Mouse (Mus musculus) embryonic facial prominence, embryonic 14.5 days (tissue): ENCODE results near the gene Cux1. TPM values are rescaled to one million over a fixed set of nuclear protein-coding genes. Genes with fewer than 3 reads are reported as not detected.
"Not testable (repeated sequence)": the region's sequence is repeated elsewhere in the genome, so short reads cannot be mapped to it uniquely, and the experiment has no call there.

Experiments
- ATAC-seq: fragments of 200-750 bp; cut with Nextera tagmentation; 2 replicates; pipeline ENCODE4 v1.8.0; 2017; ENCODE audit warnings: low read depth, moderate number of reproducible peaks, moderate TSS enrichment
- DNase-seq: peaks from one replicate; pipeline ENCODE4 v3.0.0-alpha.2; 2015; ENCODE audit warnings: low spot score
- H3K27ac ChIP-seq: fragments of 300-500 bp; sonication (generic); replicated peaks from 2 replicates; pipeline ENCODE4 v1.5.1; 2014; ENCODE audit warnings: low read depth, mild to moderate bottlenecking, low read length, moderate library complexity
- H3K27me3 ChIP-seq: fragments of 300-500 bp; sonication (generic); replicated peaks from 2 replicates; pipeline ENCODE4 v1.6.1; 2014; ENCODE audit warnings: low read length; ENCODE audit not compliant: control insufficient read depth, insufficient read depth
- H3K36me3 ChIP-seq: fragments of 300-500 bp; sonication (generic); 2 replicates; pipeline ENCODE4 v1.6.1; 2014; ENCODE audit warnings: low read length, mixed read lengths; ENCODE audit not compliant: control insufficient read depth, insufficient read depth
- H3K4me1 ChIP-seq: fragments of 300-500 bp; sonication (generic); 2 replicates; pipeline ENCODE4 v1.6.1; 2014; ENCODE audit warnings: antibody characterized with exemption, low read length; ENCODE audit not compliant: control insufficient read depth, insufficient read depth
- H3K4me2 ChIP-seq: fragments of 300-500 bp; sonication (generic); 2 replicates; pipeline ENCODE4 v1.6.1; 2014; ENCODE audit warnings: low read depth, mild to moderate bottlenecking, low read length, moderate library complexity, mixed read lengths
- H3K4me3 ChIP-seq: fragments of 300-500 bp; sonication (generic); 2 replicates; pipeline ENCODE4 v1.5.1; 2014; ENCODE audit warnings: low read depth, mild to moderate bottlenecking, low read length
- H3K9ac ChIP-seq: fragments of 300-500 bp; sonication (generic); 2 replicates; pipeline ENCODE4 v1.6.1; 2014; ENCODE audit warnings: low read depth, mild to moderate bottlenecking, low read length, moderate library complexity, mixed read lengths
- H3K9me3 ChIP-seq: fragments of 300-500 bp; sonication (generic); 2 replicates; pipeline ENCODE4 v1.6.1; 2016; ENCODE audit warnings: low read length; ENCODE audit not compliant: control insufficient read depth
- WGBS: fragments of 180-500 bp; shearing (Covaris S2); extraction: QIAGEN DNeasy Blood & Tissue Kit; methylation state at CpG from one replicate; pipeline ENCODE4 v1.1.7; 2014; 5-methylcytosine and 5-hydroxymethylcytosine counted together
- polyA plus RNA-seq: library from polyadenylated mRNA; unstranded; fragments of >200 nt; fragmentation: Nextera tagmentation; extraction: Ambion mirVana; gene quantifications from 2 replicates; pipeline ENCODE4 v1.2.1, GENCODE M21; 2014

Cux1 gene
- polyA plus RNA-seq, 1 experiment from 2014 or later: 60.6 TPM

GRCm38 (mm10) chr5:136475161-136475560 lies 92.1 kb downstream of the Cux1 start:
- no peaks in the 10 kb centered on the region for H3K36me3 ChIP-seq
- H3K4me1 ChIP-seq: peaks cover 6% of the 10 kb centered on the region
- H3K27me3 ChIP-seq: no peaks in the 10 kb centered on the region
- no peak overlapping the region for H3K27ac ChIP-seq
- DNase-seq (peak; percentile 44), ATAC-seq (no peak; the same call in 1 of the 2 replicates)
- 66% methylated on average over 1 of the region's 1 CpGs for WGBS
- H3K9ac ChIP-seq: no peak overlapping the region
- no peak overlapping the region for H3K4me3 ChIP-seq
- no peaks in the 10 kb centered on the region for H3K9me3 ChIP-seq
- no peak overlapping the region for H3K4me2 ChIP-seq

DNA sequence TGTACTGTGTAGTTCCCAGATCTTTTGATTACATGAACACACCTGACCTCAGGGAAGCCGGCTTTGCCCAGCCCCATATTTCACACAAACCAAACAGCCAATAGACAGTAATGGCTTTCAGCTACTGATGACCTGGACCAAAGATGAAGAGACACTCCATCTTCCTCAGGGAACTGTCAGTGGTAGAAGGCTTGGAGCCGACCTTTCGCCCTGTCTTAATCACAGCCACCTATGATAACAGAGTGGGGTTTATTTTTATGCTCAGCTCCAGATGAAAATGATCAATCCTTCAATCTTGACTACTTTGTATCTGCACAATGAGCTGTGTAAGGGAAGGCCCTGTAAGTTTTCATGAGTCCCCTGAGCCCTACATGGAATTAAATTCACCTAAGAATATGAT lies 93.2 kb downstream of the Cux1 start:
- Histone ChIP-seq H3K9me3 (no peaks in the 10 kb centered on the region), H3K4me3 (no peak overlapping the region), H3K9ac (no peak overlapping the region), H3K27ac (no peak overlapping the region), H3K4me2 (no peak overlapping the region), H3K4me1 (peaks cover 6% of the 10 kb centered on the region), H3K27me3 (no peaks in the 10 kb centered on the region), H3K36me3 (no peaks in the 10 kb centered on the region)
- 54% methylated on average over 3 of the region's 3 CpGs for WGBS
- ATAC-seq: no peak
- DNase-seq: no peak

GRCm38 (mm10) chr5:136473337-136473736 lies 94.0 kb downstream of the Cux1 start:
- H3K27me3 ChIP-seq: no peaks in the 10 kb centered on the region
- no peaks in the 10 kb centered on the region for H3K36me3 ChIP-seq
- H3K9ac ChIP-seq: no peak overlapping the region
- ATAC-seq (no peak), DNase-seq (no peak)
- H3K27ac ChIP-seq: no peak overlapping the region
- H3K4me2 ChIP-seq: no peak overlapping the region
- H3K4me3 ChIP-seq: no peak overlapping the region
- no peaks in the 10 kb centered on the region for H3K9me3 ChIP-seq
- H3K4me1 ChIP-seq: peaks cover 8% of the 10 kb centered on the region
- WGBS: 39% methylated on average over 6 of the region's 6 CpGs

DNA sequence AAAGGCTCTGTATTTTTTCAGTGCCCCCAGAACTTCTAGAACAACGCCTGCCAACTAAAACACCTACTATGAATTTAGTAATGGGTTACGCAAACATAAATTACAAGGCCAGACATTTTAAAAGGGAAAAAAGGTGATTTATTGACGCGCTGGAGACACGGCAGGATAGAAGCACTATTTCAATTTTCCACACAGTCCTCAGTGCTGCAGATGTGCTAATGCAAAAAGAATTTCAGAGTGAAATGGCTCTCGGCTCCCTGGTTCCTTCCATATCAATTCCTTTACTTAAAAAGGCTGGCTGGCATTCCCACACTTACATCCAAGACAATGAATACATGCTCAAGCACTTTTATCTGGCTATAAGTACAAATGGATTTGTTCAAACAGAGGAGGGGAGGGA lies 94.4 kb downstream of the Cux1 start:
- H3K9me3 ChIP-seq: no peaks in the 10 kb centered on the region
- H3K27ac ChIP-seq: no peak overlapping the region
- no peak overlapping the region for H3K9ac ChIP-seq
- H3K4me3 ChIP-seq: no peak overlapping the region
- ATAC-seq (no peak), DNase-seq (no peak)
- WGBS: 64% methylated on average over 6 of the region's 6 CpGs
- no peaks in the 10 kb centered on the region for H3K36me3 ChIP-seq
- H3K27me3 ChIP-seq: no peaks in the 10 kb centered on the region
- no peak overlapping the region for H3K4me2 ChIP-seq
- H3K4me1 ChIP-seq: peaks cover 12% of the 10 kb centered on the region

- WGBS: 61% methylated on average over 2 of the region's 2 CpGs
- DNase-seq, H3K9ac ChIP-seq, H3K4me3 ChIP-seq, H3K4me2 ChIP-seq, H3K27ac ChIP-seq, H3K36me3 ChIP-seq, H3K27me3 ChIP-seq, H3K9me3 ChIP-seq, ATAC-seq: not testable (repeated sequence)
- peaks cover 18% of the 10 kb centered on the region for H3K4me1 ChIP-seq
These were observed 96.1 kb downstream of the Cux1 start for GRCm38 (mm10) chr5:136470985-136471735.

GRCm38 (mm10) chr5:136469301-136469700 lies 98.0 kb downstream of the Cux1 start:
- Histone ChIP-seq H3K4me1 (peaks cover 31% of the 10 kb centered on the region), H3K36me3 (no peaks in the 10 kb centered on the region), H3K4me3 (no peak overlapping the region), H3K4me2 (no peak overlapping the region), H3K27ac (no peak overlapping the region), H3K9me3 (no peaks in the 10 kb centered on the region), H3K27me3 (no peaks in the 10 kb centered on the region), H3K9ac (no peak overlapping the region)
- DNase-seq (no peak), ATAC-seq (no peak)
- 71% methylated on average over 1 of the region's 1 CpGs for WGBS

- Histone ChIP-seq H3K27me3 (no peaks in the 10 kb centered on the region), H3K27ac (no peak overlapping the region), H3K4me1 (peaks cover 26% of the 10 kb centered on the region), H3K4me2 (no peak overlapping the region), H3K36me3 (no peaks in the 10 kb centered on the region), H3K9ac (no peak overlapping the region), H3K9me3 (no peaks in the 10 kb centered on the region), H3K4me3 (no peak overlapping the region)
- DNase-seq (peak; percentile 68), ATAC-seq (peak; percentile 61)
- WGBS: 28% methylated on average over 6 of the region's 8 CpGs
These were observed 99.8 kb downstream of the Cux1 start for GRCm38 (mm10) chr5:136467360-136467999.

- Histone ChIP-seq H3K4me2 (no peak overlapping the region), H3K36me3 (no peaks in the 10 kb centered on the region), H3K4me3 (no peak overlapping the region), H3K9me3 (no peaks in the 10 kb centered on the region), H3K4me1 (peaks cover 26% of the 10 kb centered on the region), H3K27ac (no peak overlapping the region; the same call in 1 of the 2 replicates), H3K9ac (no peak overlapping the region), H3K27me3 (no peaks in the 10 kb centered on the region)
- WGBS: 57% methylated on average over 11 of the region's 11 CpGs
- ATAC-seq (peak; percentile 53; the same call in 1 of the 2 replicates), DNase-seq (peak; percentile 77)
These were observed 101.4 kb downstream of the Cux1 start for GRCm38 (mm10) chr5:136465770-136466406.
